Mouse (Mus musculus) stomach, embryonic 16.5 days (tissue): Measurements from ENCODE around the gene Psmc3ip. TPM values are rescaled to one million over a fixed set of nuclear protein-coding genes. Genes with fewer than 3 reads are reported as not detected.

Experiments used
- ATAC-seq: fragments of 200-750 bp; cut with Nextera tagmentation; 2 replicates; pipeline ENCODE4 v1.8.0; 2017; ENCODE audit warnings: moderate number of reproducible peaks, moderate TSS enrichment; ENCODE audit not compliant: insufficient read depth, low FRiP score
- H3K27ac ChIP-seq: fragments of 300-500 bp; sonication (generic); 2 replicates; pipeline ENCODE4 v1.5.1; 2014; ENCODE audit warnings: low read length
- H3K27me3 ChIP-seq: fragments of 300-500 bp; sonication (generic); 2 replicates; pipeline ENCODE4 v1.6.1; 2014; ENCODE audit warnings: low read length, control low read depth, mixed read lengths; ENCODE audit not compliant: control insufficient read depth, insufficient read depth
- H3K36me3 ChIP-seq: fragments of 300-500 bp; sonication (generic); 2 replicates; pipeline ENCODE4 v1.6.1; 2014; ENCODE audit warnings: low read length; ENCODE audit not compliant: control insufficient read depth, insufficient read depth
- H3K4me1 ChIP-seq: fragments of 300-500 bp; sonication (generic); 2 replicates; pipeline ENCODE4 v1.6.1; 2014; ENCODE audit warnings: low read length, control low read depth, mixed read lengths; ENCODE audit not compliant: control insufficient read depth, insufficient read depth
- H3K4me2 ChIP-seq: fragments of 300-500 bp; sonication (generic); 2 replicates; pipeline ENCODE4 v1.6.1; 2014; ENCODE audit warnings: low read depth, low read length, mixed read lengths
- H3K4me3 ChIP-seq: fragments of 300-500 bp; sonication (generic); replicated peaks from 2 replicates; pipeline ENCODE4 v1.5.1; 2014; ENCODE audit warnings: mild to moderate bottlenecking, low read length
- H3K9ac ChIP-seq: fragments of 300-500 bp; sonication (generic); 2 replicates; pipeline ENCODE4 v1.6.1; 2014; ENCODE audit warnings: low read length
- H3K9me3 ChIP-seq: fragments of 300-500 bp; sonication (generic); replicated peaks from 2 replicates; pipeline ENCODE4 v1.6.1; 2016; ENCODE audit warnings: low read length, control low read depth; ENCODE audit not compliant: control insufficient read depth
- WGBS: fragments of 180-500 bp; shearing (Covaris S2); extraction: QIAGEN DNeasy Blood & Tissue Kit; methylation state at CpG from one replicate; pipeline ENCODE4 v1.1.7; 2014; 5-methylcytosine and 5-hydroxymethylcytosine counted together
- polyA plus RNA-seq: library from polyadenylated mRNA; unstranded; fragments of >200 nt; fragmentation: Nextera tagmentation; extraction: Ambion mirVana; gene quantifications from 2 replicates; pipeline ENCODE4 v1.2.1, GENCODE M21; 2015

The Psmc3ip gene
- polyA plus RNA-seq, 1 experiment from 2014 or later, result 21.4 TPM

- Histone ChIP-seq H3K4me2 (no peak overlapping the region), H3K9me3 (no peaks in the 10 kb centered on the region), H3K27me3 (peaks cover 17% of the 10 kb centered on the region), H3K27ac (no peak overlapping the region), H3K4me3 (no peak overlapping the region), H3K4me1 (peaks cover 41% of the 10 kb centered on the region), H3K9ac (no peak overlapping the region), H3K36me3 (no peaks in the 10 kb centered on the region)
- ATAC-seq, result no peak
- WGBS, result 87% methylated on average over 14 of the region's 14 CpGs
Measured at GRCm38 (mm10) chr11:101084246-101084645, 11.0 kb downstream of the Psmc3ip start.

GRCm38 (mm10) chr11:101083083-101083697 is 12.0 kb downstream of the Psmc3ip start:
- peak overlapping the region; percentile 87 for H3K4me3 ChIP-seq
- no peaks in the 10 kb centered on the region for H3K36me3 ChIP-seq
- H3K27ac ChIP-seq, result peak overlapping the region; percentile 94
- H3K4me2 ChIP-seq, result peak overlapping the region; percentile 98
- no peaks in the 10 kb centered on the region for H3K9me3 ChIP-seq
- WGBS, result 26% methylated on average over 19 of the region's 19 CpGs
- peaks cover 28% of the 10 kb centered on the region for H3K27me3 ChIP-seq
- H3K9ac ChIP-seq, result peak overlapping the region; percentile 94
- 0 out of 2 replicates have a peak, but pooled peaks have one; percentile 1 for ATAC-seq
- peaks cover 40% of the 10 kb centered on the region for H3K4me1 ChIP-seq

GRCm38 (mm10) chr11:101082208-101083082 is 12.8 kb downstream of the Psmc3ip start, which contains the start of gene Coasy:
TSS of gene Coasy (plus strand) at chr11:101082565.
- Histone ChIP-seq H3K9ac (peak within 1 kb of the TSS; percentile 94), H3K27me3 (peaks cover 31% of the 10 kb centered on the region), H3K36me3 (no peaks in the 10 kb centered on the region), H3K4me3 (peak within 1 kb of the TSS; percentile 87), H3K9me3 (no peaks in the 10 kb centered on the region), H3K27ac (peak within 1 kb of the TSS; percentile 94), H3K4me1 (peaks cover 33% of the 10 kb centered on the region), H3K4me2 (peak within 1 kb of the TSS; percentile 98)
- ATAC-seq, result peak; percentile 92
- under 1% methylated on average over 51 of the region's 51 CpGs for WGBS

GRCm38 (mm10) chr11:101081659-101082058 is 13.6 kb downstream of the Psmc3ip start:
- peak overlapping the region; percentile 94 for H3K27ac ChIP-seq
- H3K36me3 ChIP-seq, result no peaks in the 10 kb centered on the region
- no peak for ATAC-seq
- peaks cover 33% of the 10 kb centered on the region for H3K27me3 ChIP-seq
- H3K9ac ChIP-seq, result peak overlapping the region; percentile 94
- no peaks in the 10 kb centered on the region for H3K9me3 ChIP-seq
- 4% methylated on average over 10 of the region's 10 CpGs for WGBS
- peak overlapping the region; percentile 98 for H3K4me2 ChIP-seq
- peak overlapping the region; percentile 87 for H3K4me3 ChIP-seq
- H3K4me1 ChIP-seq, result peaks cover 31% of the 10 kb centered on the region

GRCm38 (mm10) chr11:101080421-101080820 is 14.8 kb downstream of the Psmc3ip start:
- H3K27me3 ChIP-seq, result peaks cover 33% of the 10 kb centered on the region
- no peak overlapping the region for H3K9ac ChIP-seq
- H3K4me2 ChIP-seq, result no peak overlapping the region
- peaks cover 22% of the 10 kb centered on the region for H3K4me1 ChIP-seq
- H3K4me3 ChIP-seq, result no peak overlapping the region
- no peaks in the 10 kb centered on the region for H3K36me3 ChIP-seq
- no peak for ATAC-seq
- H3K9me3 ChIP-seq, result no peaks in the 10 kb centered on the region
- H3K27ac ChIP-seq, result no peak overlapping the region
- WGBS, result 60% methylated on average over 5 of the region's 5 CpGs

- H3K27me3 ChIP-seq, result peaks cover 33% of the 10 kb centered on the region
- 5% methylated on average over 27 of the region's 27 CpGs for WGBS
- ATAC-seq, result no peak
- no peak overlapping the region for H3K27ac ChIP-seq
- 0 out of 2 replicates have a peak overlapping the region, but pooled peaks have one; percentile 8 for H3K9ac ChIP-seq
- H3K4me3 ChIP-seq, result 0 out of 2 replicates have a peak overlapping the region, but pooled peaks have one; percentile 14
- H3K36me3 ChIP-seq, result no peaks in the 10 kb centered on the region
- no peaks in the 10 kb centered on the region for H3K9me3 ChIP-seq
- H3K4me1 ChIP-seq, result peaks cover 22% of the 10 kb centered on the region
- peak overlapping the region; percentile 21 for H3K4me2 ChIP-seq
Measured at GRCm38 (mm10) chr11:101079746-101080145, 15.5 kb downstream of the Psmc3ip start.

- Histone ChIP-seq H3K4me3 (no peak within 1 kb of the TSS), H3K4me2 (no peak within 1 kb of the TSS), H3K27ac (no peak within 1 kb of the TSS), H3K36me3 (no peaks in the 10 kb centered on the region), H3K9me3 (no peaks in the 10 kb centered on the region), H3K27me3 (peaks cover 33% of the 10 kb centered on the region), H3K9ac (no peak within 1 kb of the TSS), H3K4me1 (peaks cover 16% of the 10 kb centered on the region)
- ATAC-seq, result no peak
- WGBS, result 75% methylated on average over 9 of the region's 9 CpGs
Measured at GRCm38 (mm10) chr11:101078121-101078520, 17.1 kb downstream of the Psmc3ip start, which contains the start of gene Hsd17b1. TSS of gene Hsd17b1 (plus strand) at chr11:101078411.

- H3K9ac ChIP-seq, result no peak overlapping the region; the same call in 1 of the 2 replicates
- H3K27me3 ChIP-seq, result no peaks in the 10 kb centered on the region
- H3K4me3 ChIP-seq, result no peak overlapping the region
- H3K9me3 ChIP-seq, result no peaks in the 10 kb centered on the region
- H3K36me3 ChIP-seq, result no peaks in the 10 kb centered on the region
- no peak overlapping the region for H3K27ac ChIP-seq
- peaks cover 13% of the 10 kb centered on the region; the same call in 1 of the 2 replicates for H3K4me1 ChIP-seq
- 73% methylated on average over 14 of the region's 14 CpGs for WGBS
- ATAC-seq, result no peak
- no peak overlapping the region for H3K4me2 ChIP-seq
Measured at GRCm38 (mm10) chr11:101071810-101072428, 23.3 kb downstream of the Psmc3ip start.
